Mouse (Mus musculus) kidney, postnatal 4 days (tissue): Measurements from ENCODE around the gene Pirt.

Experiments
- DNase-seq, 2 experiments: peaks; one replicate each; pipeline ENCODE4 v3.0.0; 2021; ENCODE audit warnings: mixed read lengths in 2 of 2

The Pirt gene

GRCm38 (mm10) chr11:66911811-66912210 is at the start of gene Pirt:
Gene Pirt, plus strand, starts transcription at chr11:66911981.
- DNase-seq, result peak in 1 of 2 experiments; percentile 6

- peak; percentile 1 to 10 for DNase-seq
Observed at GRCm38 (mm10) chr11:66871701-66872100, 40.1 kb upstream of the Pirt start.

GRCm38 (mm10) chr11:66872773-66873470 is 38.9 kb upstream of the Pirt start:
- DNase-seq, result no peak

GRCm38 (mm10) chr11:66881291-66881690 is 30.5 kb upstream of the Pirt start:
- DNase-seq, result no peak

- no peak for DNase-seq
Observed at GRCm38 (mm10) chr11:66882224-66883040, 29.3 kb upstream of the Pirt start.

GRCm38 (mm10) chr11:66892536-66892935 is 19.2 kb upstream of the Pirt start:
- DNase-seq, result no peak

GRCm38 (mm10) chr11:66898747-66899146 is 13.0 kb upstream of the Pirt start:
- DNase-seq, result no peak

- peak; percentile 77 for DNase-seq
Observed at GRCm38 (mm10) chr11:66899426-66899825, 12.4 kb upstream of the Pirt start.

GRCm38 (mm10) chr11:66902801-66903200 is 9.0 kb upstream of the Pirt start:
- DNase-seq, result no peak

- peak; percentile 77 to 83 for DNase-seq
Observed at GRCm38 (mm10) chr11:66905617-66906384, 6.0 kb upstream of the Pirt start.

GRCm38 (mm10) chr11:66912531-66913458 is 1.0 kb downstream of the Pirt start:
- DNase-seq, result peak in 1 of 2 experiments; percentile 9

GRCm38 (mm10) chr11:66914249-66914648 is 2.5 kb downstream of the Pirt start:
- peak; percentile 53 to 63 for DNase-seq

- no peak for DNase-seq
Observed at GRCm38 (mm10) chr11:66920012-66920411, 8.2 kb downstream of the Pirt start.

GRCm38 (mm10) chr11:66924095-66924823 is 12.5 kb downstream of the Pirt start:
- DNase-seq, result no peak

GRCm38 (mm10) chr11:66928311-66928710 is 16.5 kb downstream of the Pirt start:
- no peak for DNase-seq

GRCm38 (mm10) chr11:66932827-66933599 is 21.2 kb downstream of the Pirt start:
- DNase-seq, result no peak

- no peak for DNase-seq
Observed at GRCm38 (mm10) chr11:66934428-66935173, 22.8 kb downstream of the Pirt start.

GRCm38 (mm10) chr11:66942011-66942410 is 30.2 kb downstream of the Pirt start:
- no peak for DNase-seq

- DNase-seq, result no peak
Observed at GRCm38 (mm10) chr11:66945224-66945767, 33.5 kb downstream of the Pirt start.

- DNase-seq, result no peak
Observed at GRCm38 (mm10) chr11:66946521-66946920, 34.7 kb downstream of the Pirt start.
